Mouse (Mus musculus): ENCODE measurements around the gene Tma7. TPM values are rescaled to one million over a fixed set of nuclear protein-coding genes. Genes with fewer than 3 reads are reported as not detected.

Tma7 gene
- total RNA-seq (2023) = 100 to 1,000 TPM; 243 to 254 TPM

DNA sequence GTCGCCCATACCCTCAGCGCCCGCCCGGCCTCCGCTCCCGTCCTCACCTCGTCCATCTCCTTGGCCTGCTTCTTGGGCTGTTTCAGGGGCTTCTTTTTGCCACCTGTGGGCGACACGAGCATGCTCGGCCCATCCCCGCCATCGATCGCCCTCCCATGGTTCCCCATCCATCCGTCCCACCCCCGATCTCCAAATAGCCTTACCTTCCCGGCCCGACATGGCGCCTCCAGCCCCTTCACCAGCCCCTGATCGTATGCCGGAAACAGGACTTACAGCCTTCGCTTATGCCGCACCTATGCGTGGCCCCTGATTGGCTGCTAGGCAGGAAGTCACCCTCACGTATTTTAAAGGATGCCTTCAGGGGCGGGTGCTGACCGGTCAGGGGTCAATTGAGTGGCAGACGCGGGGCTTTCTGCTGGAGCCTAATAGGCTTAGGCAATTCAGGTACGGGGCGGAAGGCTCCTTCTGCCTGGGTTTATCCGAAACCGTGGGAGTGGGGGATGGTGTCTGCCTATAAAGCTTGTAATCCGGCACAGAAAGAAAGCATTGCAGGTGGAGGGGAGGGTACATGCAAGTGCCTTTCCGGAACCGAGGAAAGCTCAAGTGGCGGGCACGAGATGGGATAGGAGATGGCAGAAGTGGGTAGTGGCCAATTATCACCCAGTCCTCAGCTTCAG, at the start of gene Tma7, which contains the start of gene Ccdc51:
Gene Tma7, minus strand, starts transcription at position 464 of the 677 bp plus-strand sequence.
Gene Ccdc51, plus strand, starts transcription at position 370 of the 677 bp plus-strand sequence.

DNA sequence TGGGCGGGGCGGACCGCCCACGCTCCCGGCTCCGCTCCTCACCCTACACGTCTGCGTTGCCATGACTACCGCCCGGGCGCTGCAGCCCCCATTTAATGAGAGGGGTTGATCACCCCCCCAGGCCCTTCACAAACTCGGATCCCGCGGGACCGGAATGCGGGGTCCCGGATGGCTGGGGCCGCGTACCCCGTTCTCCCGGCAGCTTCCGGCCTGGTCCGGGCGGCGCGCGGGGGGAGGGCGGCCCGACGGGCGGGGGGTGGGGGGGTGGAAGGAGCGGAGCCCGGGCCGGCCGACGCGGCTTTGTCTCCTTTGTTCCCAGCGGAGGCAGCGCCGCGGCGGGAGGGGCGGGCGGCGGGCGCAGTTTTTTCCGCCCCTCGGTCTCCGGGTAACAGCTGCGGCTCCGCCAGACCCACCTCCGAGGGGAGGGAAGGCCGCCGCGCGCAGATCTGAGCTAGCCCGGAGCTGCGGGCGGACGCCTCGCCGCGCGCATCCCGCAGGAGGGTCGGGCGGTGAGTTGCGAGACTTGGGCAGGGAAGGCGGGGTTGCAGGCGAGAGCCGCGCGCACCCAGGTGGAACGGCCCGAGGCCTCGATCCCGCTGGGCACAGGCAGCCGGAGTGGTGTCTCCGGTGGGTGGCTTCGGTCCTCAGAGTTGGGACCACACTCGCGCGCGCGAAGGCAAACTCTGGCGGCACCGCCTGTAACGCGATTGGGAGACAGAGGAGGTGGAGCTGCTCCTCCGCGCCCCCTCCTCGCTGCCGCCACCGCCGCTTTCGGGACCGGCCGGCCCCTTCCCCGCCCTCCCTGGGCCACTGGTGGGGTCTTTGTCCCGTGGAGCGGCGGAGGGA, 13.0 kb upstream of the Tma7 start, which contains the start of gene Plxnb1:
Gene Plxnb1, plus strand, starts transcription at position 253 of the 846 bp plus-strand sequence.

DNA sequence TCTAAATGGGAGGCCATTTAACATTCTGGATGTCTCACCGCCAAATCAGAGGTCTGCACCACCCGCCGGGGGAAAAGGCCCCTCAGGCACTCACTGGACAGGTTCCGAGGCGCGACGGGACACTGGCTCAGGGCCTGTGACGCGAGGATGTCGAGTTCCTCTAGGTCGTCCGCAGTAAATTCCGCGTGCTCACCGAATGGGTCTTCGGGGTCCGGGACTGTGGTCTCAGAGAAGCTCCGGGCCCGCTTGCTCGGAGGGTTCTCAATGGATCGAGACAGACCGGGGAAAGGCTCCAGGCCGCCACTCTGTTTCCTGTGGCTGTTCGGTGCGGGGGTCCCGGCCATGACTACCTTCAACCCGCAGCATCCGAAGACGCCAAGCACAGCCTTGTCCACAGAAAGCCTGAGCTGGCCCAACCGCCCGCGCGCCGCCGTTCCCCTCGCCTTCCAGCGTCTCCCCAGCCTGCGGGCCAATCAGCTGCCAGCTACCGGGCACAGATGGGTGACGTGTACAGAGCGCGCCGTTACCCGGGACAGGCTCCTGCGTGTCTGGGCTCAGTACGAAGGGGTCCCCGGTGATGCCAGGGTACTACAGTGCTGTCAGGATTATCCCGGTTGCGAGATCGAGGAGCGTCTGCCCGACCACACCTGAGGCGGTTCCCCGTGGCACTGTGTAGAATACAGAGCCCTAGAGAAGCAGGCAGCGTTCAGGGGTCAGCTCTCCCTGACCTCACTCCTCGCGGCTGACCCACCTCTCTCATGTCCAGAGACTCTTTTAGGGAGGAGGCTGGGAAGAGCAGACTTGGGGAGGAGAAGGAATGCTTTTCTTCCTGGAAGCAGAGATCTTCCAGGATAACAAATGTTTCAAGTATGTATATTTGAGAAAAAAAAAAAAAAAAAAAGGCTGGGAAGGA, 8.5 kb downstream of the Tma7 start, which contains the start of gene Atrip:
Gene Atrip, minus strand, starts transcription at position 464 of the 913 bp plus-strand sequence.

DNA sequence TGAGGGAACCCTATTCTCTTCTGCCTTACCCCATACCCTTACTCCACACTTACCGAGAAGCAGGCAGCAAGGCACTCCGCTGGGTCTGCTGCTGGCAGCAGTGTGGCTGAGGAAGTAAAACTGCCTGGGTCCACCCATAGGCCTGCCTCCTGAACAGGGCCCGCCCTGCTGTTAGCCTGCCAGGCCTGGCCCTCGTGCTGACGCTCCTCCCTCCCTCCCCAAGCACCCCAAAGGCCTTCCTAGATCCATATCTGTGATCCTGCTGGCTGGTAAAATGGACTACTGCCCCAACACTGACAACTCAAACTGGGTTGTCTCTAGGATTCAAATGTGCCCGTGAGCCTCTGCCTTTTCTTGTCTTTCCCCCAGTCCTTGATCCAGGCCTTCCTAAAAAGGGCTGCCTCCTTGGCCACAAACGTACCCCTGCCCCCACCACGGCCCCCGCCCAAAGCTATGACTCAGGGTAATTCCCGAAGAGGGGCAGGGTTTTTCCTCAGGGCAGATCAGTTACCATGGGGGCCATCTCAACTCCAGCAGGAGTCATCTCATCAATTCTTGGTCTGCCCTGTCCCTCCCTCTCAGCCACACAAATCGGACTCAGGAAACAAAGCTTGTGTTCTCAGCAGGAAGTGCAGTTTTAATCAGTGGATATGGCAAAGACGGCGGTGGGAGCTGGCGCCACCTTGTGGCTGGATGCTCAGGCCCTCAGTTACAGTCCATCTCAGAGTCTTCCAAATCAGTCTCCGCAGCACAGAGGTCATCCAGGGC, 23.1 kb downstream of the Tma7 start, which contains the start of gene Trex1:
Gene Trex1, minus strand, starts transcription at position 599 of the 768 bp plus-strand sequence.

DNA sequence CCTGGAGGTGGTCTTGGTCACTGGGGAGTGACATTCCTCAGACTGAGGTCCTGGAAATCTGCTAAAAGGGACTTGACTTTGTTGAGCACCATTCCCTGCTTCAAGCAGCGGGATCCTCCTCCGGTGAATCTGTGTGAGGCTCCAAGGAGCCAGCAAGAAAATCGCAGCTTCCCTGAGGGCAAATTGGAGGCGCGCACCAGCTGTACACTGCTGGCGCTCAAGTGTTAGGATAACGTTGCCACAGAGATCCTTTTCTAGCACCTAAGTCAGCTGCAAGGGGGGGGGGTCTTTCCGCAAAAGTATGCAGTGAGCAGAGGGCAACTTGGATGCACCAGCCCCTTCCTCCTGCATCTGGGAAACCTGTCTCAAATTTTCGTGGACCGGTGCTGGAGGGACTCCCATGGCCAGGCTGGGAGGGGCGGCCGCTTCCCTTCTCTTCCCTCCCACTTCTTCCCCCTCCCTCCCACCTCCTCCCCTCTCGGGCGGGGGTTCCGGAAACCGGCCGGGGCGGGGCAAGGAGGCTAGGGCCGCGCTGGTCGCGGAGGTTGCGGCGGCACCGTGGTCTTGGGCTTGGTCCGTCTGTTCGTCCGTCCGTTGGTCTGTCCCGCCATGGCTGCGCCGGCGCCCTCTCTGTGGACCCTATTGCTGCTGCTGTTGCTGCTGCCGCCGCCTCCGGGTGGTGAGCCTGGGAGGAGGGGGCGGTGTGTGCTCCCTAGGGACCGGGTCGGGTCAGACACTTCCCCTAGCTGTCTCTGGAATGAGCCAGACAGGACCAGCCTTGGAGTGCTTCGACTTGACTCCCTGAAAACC, 44.1 kb downstream of the Tma7 start, which contains the start of gene Shisa5:
Gene Shisa5, plus strand, starts transcription at position 480 of the 810 bp plus-strand sequence.

Other genes starting within 250 kb of the Tma7 start
- 10 to 100 TPM in 1 of 2 experiments, 1 to 10 TPM in 1; 9.6 to 14.2 TPM for gene Slc26a6, start 229.3 kb downstream of the Tma7 start, total RNA-seq (2023)
- not detected for gene Tmem89, start 168.0 kb downstream of the Tma7 start, total RNA-seq (2023)
- gene Uqcrc1, start 146.0 kb downstream of the Tma7 start, total RNA-seq (2023) = 100 to 1,000 TPM; 143 to 152 TPM
- 1 to 10 TPM; 2.2 to 2.6 TPM for gene Col7a1, start 129.0 kb downstream of the Tma7 start, total RNA-seq (2023)
- gene Ucn2, start 96.6 kb downstream of the Tma7 start, total RNA-seq (2023) = not detected
- gene Pfkfb4, start 90.8 kb downstream of the Tma7 start, total RNA-seq (2023) = 100 to 1,000 TPM; 152 to 163 TPM
- 100 to 1,000 TPM; 192 to 213 TPM for gene Shisa5, start 44.0 kb downstream of the Tma7 start, total RNA-seq (2023)
- 10 to 100 TPM; 47.7 to 51.9 TPM for gene Trex1, start 22.9 kb downstream of the Tma7 start, total RNA-seq (2023)
- gene Atrip, start 8.5 kb downstream of the Tma7 start, total RNA-seq (2023) = 10 to 100 TPM; 10.4 to 10.5 TPM
- gene Ccdc51, start 94 bp downstream of the Tma7 start, total RNA-seq (2023) = 1 to 10 TPM; 5.2 to 8.0 TPM
- under 1 TPM; 0.11 to 0.68 TPM for gene Plxnb1, start 12.8 kb upstream of the Tma7 start, total RNA-seq (2023)
- gene Fbxw21, start 79.5 kb upstream of the Tma7 start, total RNA-seq (2023) = not detected
- not detected for gene Fbxw13, start 113.4 kb upstream of the Tma7 start, total RNA-seq (2023)
- not detected for gene Fbxw20, start 152.2 kb upstream of the Tma7 start, total RNA-seq (2023)
- gene Fbxw14, start 205.1 kb upstream of the Tma7 start, total RNA-seq (2023) = not detected

Data from neutrophil, adult 83 days (primary cell).